Mouse (Mus musculus) retina, postnatal 7 days (tissue): ENCODE results near the gene Cwc27.

Experiments used
- DNase-seq: peaks from one replicate; pipeline ENCODE4 v3.0.0-alpha.2; 2012; ENCODE audit warnings: low read depth, low spot score

Gene Cwc27

GRCm38 (mm10) chr13:104615111-104615510 is 201.8 kb downstream of the Cwc27 start:
- no peak for DNase-seq

GRCm38 (mm10) chr13:104611296-104611695 is 205.6 kb downstream of the Cwc27 start:
- DNase-seq: no peak

GRCm38 (mm10) chr13:104610210-104611111 is 206.5 kb downstream of the Cwc27 start:
- DNase-seq: no peak

- DNase-seq: no peak
Measured at GRCm38 (mm10) chr13:104608516-104608915, 208.4 kb downstream of the Cwc27 start.

- no peak for DNase-seq
Measured at GRCm38 (mm10) chr13:104606786-104607580, 210.0 kb downstream of the Cwc27 start.

- no peak for DNase-seq
Measured at GRCm38 (mm10) chr13:104605111-104605510, 211.8 kb downstream of the Cwc27 start.

- DNase-seq: no peak
Measured at GRCm38 (mm10) chr13:104602197-104602596, 214.7 kb downstream of the Cwc27 start.

- DNase-seq: no peak
Measured at GRCm38 (mm10) chr13:104601783-104602182, 215.2 kb downstream of the Cwc27 start.

GRCm38 (mm10) chr13:104596199-104596598 is 220.7 kb downstream of the Cwc27 start:
- DNase-seq: no peak

GRCm38 (mm10) chr13:104594820-104595351 is 222.1 kb downstream of the Cwc27 start:
- DNase-seq: no peak

GRCm38 (mm10) chr13:104590931-104591330 is 226.0 kb downstream of the Cwc27 start:
- DNase-seq: no peak

GRCm38 (mm10) chr13:104590097-104590607 is 226.8 kb downstream of the Cwc27 start:
- no peak for DNase-seq

- DNase-seq: no peak
Measured at GRCm38 (mm10) chr13:104588383-104588782, 228.6 kb downstream of the Cwc27 start.
